Mouse (Mus musculus) spleen, postnatal 4 days (tissue): Measurements from ENCODE around the gene Itih5.

Experiments
- DNase-seq, 2 experiments: peaks; one replicate each; pipeline ENCODE4 v3.0.0; 2022; ENCODE audit warnings: low spot score in 2 of 2

The Itih5 gene

GRCm38 (mm10) chr2:10167283-10167682, 13.9 kb downstream of the Itih5 start:
- DNase-seq = no peak

- DNase-seq = no peak
These were observed 14.6 kb downstream of the Itih5 start for GRCm38 (mm10) chr2:10168016-10168415.

- DNase-seq = no peak
These were observed 16.6 kb downstream of the Itih5 start for GRCm38 (mm10) chr2:10169991-10170390.

GRCm38 (mm10) chr2:10193553-10193952, 40.2 kb downstream of the Itih5 start:
- no peak for DNase-seq

- no peak for DNase-seq
These were observed 41.8 kb downstream of the Itih5 start for GRCm38 (mm10) chr2:10195162-10195561.

GRCm38 (mm10) chr2:10199326-10199725, 46.0 kb downstream of the Itih5 start:
- DNase-seq = no peak

- DNase-seq = no peak
These were observed 47.4 kb downstream of the Itih5 start for GRCm38 (mm10) chr2:10200736-10201285.

GRCm38 (mm10) chr2:10204301-10204700, 50.9 kb downstream of the Itih5 start:
- no peak for DNase-seq

- no peak for DNase-seq
These were observed 60.1 kb downstream of the Itih5 start for GRCm38 (mm10) chr2:10213468-10213867.

GRCm38 (mm10) chr2:10215876-10216565, 62.6 kb downstream of the Itih5 start:
- DNase-seq = no peak

- no peak for DNase-seq
These were observed 63.3 kb downstream of the Itih5 start for GRCm38 (mm10) chr2:10216566-10217247.

GRCm38 (mm10) chr2:10221862-10222261, 68.5 kb downstream of the Itih5 start:
- no peak for DNase-seq

- no peak for DNase-seq
These were observed 73.5 kb downstream of the Itih5 start for GRCm38 (mm10) chr2:10226907-10227306.

GRCm38 (mm10) chr2:10231971-10232370, 78.6 kb downstream of the Itih5 start:
- no peak for DNase-seq

GRCm38 (mm10) chr2:10236554-10236953, 83.2 kb downstream of the Itih5 start:
- no peak for DNase-seq

GRCm38 (mm10) chr2:10242970-10243369, 89.6 kb downstream of the Itih5 start:
- DNase-seq = no peak

GRCm38 (mm10) chr2:10250441-10250840, 97.1 kb downstream of the Itih5 start:
- DNase-seq = no peak

GRCm38 (mm10) chr2:10250926-10251325, 97.6 kb downstream of the Itih5 start:
- DNase-seq = no peak

- DNase-seq = no peak
These were observed 98.1 kb downstream of the Itih5 start for GRCm38 (mm10) chr2:10251466-10251865.

GRCm38 (mm10) chr2:10252016-10252415, 98.6 kb downstream of the Itih5 start:
- no peak for DNase-seq

GRCm38 (mm10) chr2:10253351-10253750, 100.0 kb downstream of the Itih5 start:
- no peak for DNase-seq

GRCm38 (mm10) chr2:10256949-10257348, 103.6 kb downstream of the Itih5 start:
- no peak for DNase-seq

- DNase-seq = no peak
These were observed 104.9 kb downstream of the Itih5 start for GRCm38 (mm10) chr2:10258312-10258711.
